12 mouse cellular contexts compared by ENCODE assay signal in genomic region chr7:83941701-83942101, GRCm38 (mm10). TPM values are rescaled to one million over a fixed set of nuclear protein-coding genes. Genes with fewer than 3 reads are reported as not detected.
DNase-seq lines count a peak whose midpoint lies in the region; ATAC-seq and TF ChIP-seq lines count a peak whose summit lies in the region.
"Had no signal": no experiment of that assay in that cellular context is flagged by ENCODE, and none has a peak within 500 bp of the region (broad histone marks: within the 10 kb centered on the region; RNA-seq: fewer than 3 reads in every experiment).

No protein-coding gene starts in this region.

- DNase-seq in adrenal gland, adult (ENCODE audit: inconsistent age in 2 of 2, low spot score in 1 of 2) = peak; percentile 54 to 87
- DNase-seq in adrenal gland, postnatal 4 days (ENCODE audit: low spot score in 2 of 2) = no peak
- peak; percentile 32 for DNase-seq in lung, postnatal 10 days
- no peak for DNase-seq in lung, adult 2 months
- DNase-seq in frontal cortex, adult 2 months (ENCODE audit: extremely low spot score in 1 of 2, low spot score in 1 of 2) = peak; percentile 49 to 72
- DNase-seq in right cerebral cortex, postnatal 25 days = peak; percentile 45
- DNase-seq: kidney, adult 2 months; liver, embryonic 13.5 days had no signal

- ATAC-seq in granulocyte monocyte progenitor cell, adult 5-6 weeks (replicated peaks; ENCODE audit: poor library complexity, severe bottlenecking) = no peak
- no peak for ATAC-seq in inflammation-experienced regulatory T-cells, adult 6 months

- no peaks in the 10 kb centered on the region for H3K4me1 ChIP-seq in lung, adult 2 months (ENCODE audit: control insufficient read depth, insufficient read depth, low read length)
- H3K4me1 ChIP-seq: liver, embryonic 13.5 days had no signal

- H3K4me3 ChIP-seq in lung, adult 2 months (replicated peaks; ENCODE audit: extremely low read depth, low read depth, low read length) = no peak overlapping the region
- H3K4me3 ChIP-seq: erythroblast, embryonic 14.5 days; heart, embryonic 15.5 days; liver, embryonic 13.5 days had no signal

- no peak for TF ChIP-seq POLR2A in lung, adult 2 months (IDR thresholded peaks at IDR 0.05; ENCODE audit: borderline replicate concordance, extremely low read depth, low read depth, low read length)

- WGBS in lung, adult 2 months = 79% methylated on average over 8 of the region's 8 CpGs

- no peak for TF ChIP-seq CTCF in lung, adult 2 months (IDR thresholded peaks at IDR 0.05; ENCODE audit: insufficient read depth, low read length)

RNA-seq across cellular contexts. Expression of gene Mesd, which starts 57.4 kb away (rescaled TPM):
- total RNA-seq in adrenal gland, postnatal 4 days (2021) = 100 to 1,000 TPM; 100 to 106 TPM
- polyA plus RNA-seq in lung, adult 2 months (2012; rRNA removed) = 9.2 and 15.0 TPM in 2 replicates
- 29.5 and 33.9 TPM in 2 replicates for polyA plus RNA-seq in frontal cortex, adult 2 months (2012; rRNA removed)
- total RNA-seq in granulocyte monocyte progenitor cell, adult 5-6 weeks (2014; fragmentation: Nextera tagmentation) = 22.6 and 29.3 TPM in 2 replicates
- total RNA-seq in granulocyte monocyte progenitor cell, adult 5-6 weeks (2017) = 55.4 and 70.9 TPM in 2 replicates
- 10 to 100 TPM; 29.1 to 53.3 (median 49.6) TPM for polyA plus RNA-seq in inflammation-experienced regulatory T-cells, adult 6 months (2017; shearing (Covaris generic))

RNA-seq across cellular contexts. Expression of gene Tlnrd1, which starts 57.6 kb away (rescaled TPM):
- total RNA-seq in adrenal gland, postnatal 4 days (2021) = 10 to 100 TPM; 23.1 to 26.2 TPM
- polyA plus RNA-seq in lung, adult 2 months (2012; rRNA removed) = 49.2 and 68.8 TPM in 2 replicates
- 14.8 and 15.8 TPM in 2 replicates for polyA plus RNA-seq in frontal cortex, adult 2 months (2012; rRNA removed)
- 4.9 and 5.8 TPM in 2 replicates for total RNA-seq in granulocyte monocyte progenitor cell, adult 5-6 weeks (2014; fragmentation: Nextera tagmentation)
- 5.6 and 6.4 TPM in 2 replicates for total RNA-seq in granulocyte monocyte progenitor cell, adult 5-6 weeks (2017)
- 1 to 10 TPM in 1 of 3 experiments, under 1 TPM in 2; 0.71 to 1.1 (median 0.86) TPM for polyA plus RNA-seq in inflammation-experienced regulatory T-cells, adult 6 months (2017; shearing (Covaris generic))

Comparison
In these comparisons a context has a peak if more than half of its experiments do, and no peak if none do; other contexts are left out.
1. DNase-seq: peak in adrenal gland, adult (2 of 2), lung, postnatal 10 days (single experiment), frontal cortex, adult 2 months (2 of 2) and right cerebral cortex, postnatal 25 days (single experiment); none in adrenal gland, postnatal 4 days (0 of 2) and lung, adult 2 months (single experiment).